Comparison of ENCODE assay signal across 18 mouse cellular contexts in genomic region chr5:99863656-99864380, GRCm38 (mm10). TPM values are rescaled to one million over a fixed set of nuclear protein-coding genes. Genes with fewer than 3 reads are reported as not detected.
DNase-seq lines count a peak whose midpoint lies in the region; ATAC-seq and TF ChIP-seq lines count a peak whose summit lies in the region.
"Had no signal": no experiment of that assay in that cellular context is flagged by ENCODE, and none has a peak within 500 bp of the region (broad histone marks: within the 10 kb centered on the region; RNA-seq: fewer than 3 reads in every experiment).

No protein-coding gene starts in this region.

- peak; percentile 9 for DNase-seq in heart, postnatal 4 days
- DNase-seq in midbrain, postnatal 0 days (ENCODE audit: low spot score) = peak; percentile 23
- no peak for DNase-seq in midbrain, embryonic 10.5 days (ENCODE audit: low spot score)
- DNase-seq in cerebellum, postnatal 14 days = peak; percentile 60 to 68
- peak; percentile 22 to 40 for DNase-seq in thymus, postnatal 36 days
- no peak for DNase-seq in frontal cortex, postnatal 14 days (ENCODE audit: low spot score in 2 of 2)
- DNase-seq in left cerebral cortex, adult 8-10 months (ENCODE audit: low spot score in 2 of 2) = no peak
- DNase-seq: adrenal gland, postnatal 14 days; liver, embryonic 13.5 days had no signal

- no peak overlapping the region for H3K27ac ChIP-seq in heart, embryonic 11.5 days (ENCODE audit: low read depth, low read length)
- no peak overlapping the region for H3K27ac ChIP-seq in midbrain, postnatal 0 days (ENCODE audit: low read depth, low read length)
- H3K27ac ChIP-seq in midbrain, embryonic 10.5 days (replicated peaks) = no peak overlapping the region
- H3K27ac ChIP-seq: liver, embryonic 13.5 days; macrophage; neural tube, embryonic 13.5 days had no signal

- no peaks in the 10 kb centered on the region for H3K27me3 ChIP-seq in heart, embryonic 11.5 days (ENCODE audit: control insufficient read depth, insufficient read depth, low read length)
- H3K27me3 ChIP-seq in midbrain, postnatal 0 days (ENCODE audit: insufficient read depth, low read length) = no peaks in the 10 kb centered on the region
- no peaks in the 10 kb centered on the region for H3K27me3 ChIP-seq in midbrain, embryonic 10.5 days (ENCODE audit: low read depth, poor library complexity, severe bottlenecking)
- H3K27me3 ChIP-seq: liver, embryonic 13.5 days; neural tube, embryonic 13.5 days had no signal

- H3K4me3 ChIP-seq in heart, embryonic 11.5 days (ENCODE audit: low read depth, low read length) = no peak overlapping the region
- H3K4me3 ChIP-seq in midbrain, postnatal 0 days (ENCODE audit: low read depth, low read length) = no peak overlapping the region
- no peak overlapping the region for H3K4me3 ChIP-seq in midbrain, embryonic 10.5 days
- H3K4me3 ChIP-seq: liver, embryonic 13.5 days; neural tube, embryonic 13.5 days had no signal

- no peak for ATAC-seq in heart, embryonic 11.5 days (replicated peaks; ENCODE audit: insufficient number of reproducible peaks, low FRiP score, low TSS enrichment)
- ATAC-seq in midbrain, postnatal 0 days (ENCODE audit: low FRiP score) = no peak
- ATAC-seq: forebrain, embryonic 14.5 days; intestine, postnatal 0 days had no signal

- no peak for TF ChIP-seq CTCF in midbrain, postnatal 0 days (IDR thresholded peaks at IDR 0.05)

- no peaks in the 10 kb centered on the region for H3K4me1 ChIP-seq in heart, embryonic 11.5 days (ENCODE audit: control insufficient read depth, insufficient read depth, low read length)
- no peaks in the 10 kb centered on the region for H3K4me1 ChIP-seq in midbrain, postnatal 0 days (ENCODE audit: insufficient read depth, low read length)
- no peaks in the 10 kb centered on the region for H3K4me1 ChIP-seq in midbrain, embryonic 10.5 days
- H3K4me1 ChIP-seq: liver, embryonic 13.5 days; neural tube, embryonic 13.5 days had no signal

- no peak overlapping the region for H3K4me2 ChIP-seq in heart, embryonic 11.5 days
- H3K4me2 ChIP-seq in midbrain, postnatal 0 days (ENCODE audit: low read depth, low read length, poor library complexity, severe bottlenecking) = no peak overlapping the region
- H3K4me2 ChIP-seq: liver, embryonic 13.5 days; neural tube, embryonic 13.5 days had no signal

- H3K9me3 ChIP-seq in heart, embryonic 11.5 days (replicated peaks; ENCODE audit: control insufficient read depth, low read length) = no peaks in the 10 kb centered on the region
- no peaks in the 10 kb centered on the region for H3K9me3 ChIP-seq in midbrain, postnatal 0 days (ENCODE audit: low read length)
- no peaks in the 10 kb centered on the region for H3K9me3 ChIP-seq in midbrain, embryonic 10.5 days (replicated peaks)
- H3K9me3 ChIP-seq: liver, embryonic 13.5 days; neural tube, embryonic 13.5 days had no signal

- H3K36me3 ChIP-seq in heart, embryonic 11.5 days (ENCODE audit: control insufficient read depth, insufficient read depth, low read length) = no peaks in the 10 kb centered on the region
- H3K36me3 ChIP-seq in midbrain, postnatal 0 days (ENCODE audit: insufficient read depth, low read length) = no peaks in the 10 kb centered on the region
- no peaks in the 10 kb centered on the region for H3K36me3 ChIP-seq in midbrain, embryonic 10.5 days
- H3K36me3 ChIP-seq: liver, embryonic 13.5 days; neural tube, embryonic 13.5 days had no signal

- no peak overlapping the region for H3K9ac ChIP-seq in heart, embryonic 11.5 days (ENCODE audit: low read depth, low read length)
- no peak overlapping the region for H3K9ac ChIP-seq in midbrain, postnatal 0 days (replicated peaks; ENCODE audit: low read length, poor library complexity, severe bottlenecking)
- H3K9ac ChIP-seq: liver, embryonic 13.5 days; neural tube, embryonic 13.5 days had no signal

- 76% methylated on average over 13 of the region's 13 CpGs for WGBS in heart, embryonic 11.5 days (ENCODE audit: insufficient replicate concordance)
- WGBS in midbrain, postnatal 0 days = 81% methylated on average over 13 of the region's 13 CpGs
- 88% methylated on average over 13 of the region's 13 CpGs for WGBS in midbrain, embryonic 10.5 days

RNA-seq across cellular contexts. Expression of gene Vamp9, which starts 42.2 kb away (rescaled TPM):
- under 1 TPM in 1 of 2 experiments, not detected in 1; 0.56 TPM for total RNA-seq in heart, postnatal 4 days (2021)
- 0.64 and 0.72 TPM in 2 replicates for polyA plus RNA-seq in heart, embryonic 11.5 days (2014; fragmentation: Nextera tagmentation; extraction: Ambion mirVana)
- total RNA-seq in midbrain, postnatal 0 days (2014; rRNA removed) = not detected in 2 replicates
- 0.71 and 0.73 TPM in 2 replicates for polyA plus RNA-seq in midbrain, postnatal 0 days (2015; fragmentation: Nextera tagmentation; extraction: Ambion mirVana)
- 0.33 and 0.37 TPM in 2 replicates for polyA plus RNA-seq in midbrain, embryonic 10.5 days (2016; fragmentation: Nextera tagmentation; extraction: Ambion mirVana)
- 1 to 10 TPM in 2 of 4 experiments, under 1 TPM in 1, not detected in 1; 0.89 to 1.4 (median 1.3) TPM for total RNA-seq in left cerebral cortex, adult 8-10 months (2022)
- total RNA-seq: adrenal gland, postnatal 14 days; ES-E14; gastrocnemius, adult 8-10 months had no signal
- polyA plus RNA-seq: C2C12; embryonic facial prominence, embryonic 14.5 days; intestine, postnatal 0 days; liver, embryonic 13.5 days; macrophage had no signal

Comparison
In these comparisons a context has a peak if more than half of its experiments do, and no peak if none do; other contexts are left out.
1. DNase-seq: peak in heart, postnatal 4 days (single experiment), midbrain, postnatal 0 days (single experiment), cerebellum, postnatal 14 days (2 of 2) and thymus, postnatal 36 days (2 of 2); none in midbrain, embryonic 10.5 days (single experiment), frontal cortex, postnatal 14 days (0 of 2) and left cerebral cortex, adult 8-10 months (0 of 2).